Mouse (Mus musculus): Measurements from ENCODE around the gene Tbxas1. TPM values are rescaled to one million over a fixed set of nuclear protein-coding genes. Genes with fewer than 3 reads are reported as not detected.

Gene Tbxas1
- polyA plus RNA-seq, 1 experiment from 2014 or later, result 1.1 TPM

- H3K4me1 ChIP-seq, result peaks cover 7% of the 10 kb centered on the region
- ATAC-seq, result no peak
- 92% methylated on average over 14 of the region's 14 CpGs for WGBS
These were observed 44.0 kb downstream of the Tbxas1 start for GRCm38 (mm10) chr6:38919135-38919740.

GRCm38 (mm10) chr6:38920141-38920540 lies 44.9 kb downstream of the Tbxas1 start:
- Histone ChIP-seq H3K4me3 (no peak overlapping the region), H3K27ac (no peak overlapping the region), H3K27me3 (no peaks in the 10 kb centered on the region), H3K9me3 (replicated peaks) (no peaks in the 10 kb centered on the region), H3K36me3 (ENCODE audit: poor library complexity, severe bottlenecking) (no peaks in the 10 kb centered on the region), H3K9ac (no peak overlapping the region), H3K4me2 (no peak overlapping the region), H3K4me1 (peaks cover 7% of the 10 kb centered on the region)
- ATAC-seq, result no peak
- 70% methylated on average over 6 of the region's 6 CpGs for WGBS

More at GRCm38 (mm10) chr6:38919135-38919740, 44.0 kb downstream of the Tbxas1 start:
- Histone ChIP-seq H3K9ac (no peak overlapping the region), H3K4me2 (no peak overlapping the region), H3K27me3 (no peaks in the 10 kb centered on the region), H3K4me3 (no peak overlapping the region), H3K36me3 (ENCODE audit: poor library complexity, severe bottlenecking) (no peaks in the 10 kb centered on the region), H3K27ac (no peak overlapping the region), H3K9me3 (replicated peaks) (no peaks in the 10 kb centered on the region)

GRCm38 (mm10) chr6:38921095-38921809 lies 46.0 kb downstream of the Tbxas1 start:
- Histone ChIP-seq H3K9me3 (replicated peaks) (no peaks in the 10 kb centered on the region), H3K27me3 (no peaks in the 10 kb centered on the region), H3K36me3 (ENCODE audit: poor library complexity, severe bottlenecking) (no peaks in the 10 kb centered on the region), H3K27ac (no peak overlapping the region), H3K4me1 (peaks cover 7% of the 10 kb centered on the region), H3K4me3 (no peak overlapping the region), H3K9ac (no peak overlapping the region), H3K4me2 (no peak overlapping the region)
- 90% methylated on average over 17 of the region's 17 CpGs for WGBS
- no peak for ATAC-seq

GRCm38 (mm10) chr6:38921810-38922116 lies 46.6 kb downstream of the Tbxas1 start:
- WGBS, result 87% methylated on average over 8 of the region's 8 CpGs
- Histone ChIP-seq H3K27ac (no peak overlapping the region), H3K9me3 (replicated peaks) (no peaks in the 10 kb centered on the region), H3K9ac (no peak overlapping the region), H3K36me3 (ENCODE audit: poor library complexity, severe bottlenecking) (no peaks in the 10 kb centered on the region), H3K4me2 (no peak overlapping the region), H3K4me3 (no peak overlapping the region), H3K4me1 (peaks cover 7% of the 10 kb centered on the region), H3K27me3 (no peaks in the 10 kb centered on the region)
- no peak for ATAC-seq

- no peak overlapping the region for H3K4me2 ChIP-seq
- no peaks in the 10 kb centered on the region for H3K27me3 ChIP-seq
- no peak for ATAC-seq
- no peak overlapping the region for H3K27ac ChIP-seq
- H3K4me3 ChIP-seq, result no peak overlapping the region
- peaks cover 7% of the 10 kb centered on the region for H3K4me1 ChIP-seq
- H3K9ac ChIP-seq, result no peak overlapping the region
- H3K36me3 ChIP-seq (ENCODE audit: poor library complexity, severe bottlenecking), result no peaks in the 10 kb centered on the region
- 36% methylated on average over 2 of the region's 2 CpGs for WGBS
- H3K9me3 ChIP-seq (replicated peaks), result no peaks in the 10 kb centered on the region
These were observed 47.3 kb downstream of the Tbxas1 start for GRCm38 (mm10) chr6:38922517-38922916.

GRCm38 (mm10) chr6:38923450-38923849 lies 48.2 kb downstream of the Tbxas1 start:
- no peak overlapping the region for H3K27ac ChIP-seq
- ATAC-seq, result no peak
- WGBS, result 89% methylated on average over 4 of the region's 4 CpGs

GRCm38 (mm10) chr6:38923870-38924817 lies 48.9 kb downstream of the Tbxas1 start:
- Histone ChIP-seq H3K9me3 (replicated peaks) (no peaks in the 10 kb centered on the region), H3K4me3 (no peak overlapping the region), H3K27me3 (no peaks in the 10 kb centered on the region), H3K36me3 (ENCODE audit: poor library complexity, severe bottlenecking) (no peaks in the 10 kb centered on the region), H3K9ac (no peak overlapping the region), H3K4me2 (no peak overlapping the region), H3K27ac (no peak overlapping the region), H3K4me1 (peaks cover 7% of the 10 kb centered on the region)
- ATAC-seq, result no peak
- WGBS, result 95% methylated on average over 18 of the region's 18 CpGs

More at GRCm38 (mm10) chr6:38923450-38923849, 48.2 kb downstream of the Tbxas1 start:
- no peak overlapping the region for H3K4me2 ChIP-seq
- no peaks in the 10 kb centered on the region for H3K27me3 ChIP-seq
- H3K9ac ChIP-seq, result no peak overlapping the region
- no peak overlapping the region for H3K4me3 ChIP-seq
- peaks cover 7% of the 10 kb centered on the region for H3K4me1 ChIP-seq
- H3K36me3 ChIP-seq (ENCODE audit: poor library complexity, severe bottlenecking), result no peaks in the 10 kb centered on the region
- H3K9me3 ChIP-seq (replicated peaks), result no peaks in the 10 kb centered on the region

GRCm38 (mm10) chr6:38925719-38926118 lies 50.5 kb downstream of the Tbxas1 start:
- H3K27ac ChIP-seq, result no peak overlapping the region
- WGBS, result 52% methylated on average over 7 of the region's 7 CpGs
- H3K4me2 ChIP-seq, result peak overlapping the region; percentile 36
- peak overlapping the region; percentile 13 for H3K4me3 ChIP-seq
- no peak for ATAC-seq
- H3K9ac ChIP-seq, result no peak overlapping the region
- no peaks in the 10 kb centered on the region for H3K36me3 ChIP-seq (ENCODE audit: poor library complexity, severe bottlenecking)
- H3K4me1 ChIP-seq, result peaks cover 7% of the 10 kb centered on the region
- no peaks in the 10 kb centered on the region for H3K27me3 ChIP-seq
- no peaks in the 10 kb centered on the region for H3K9me3 ChIP-seq (replicated peaks)

GRCm38 (mm10) chr6:38926135-38926962 lies 51.1 kb downstream of the Tbxas1 start:
- ATAC-seq, result 0 out of 2 replicates have a peak, but pooled peaks have one; percentile 48
- peak overlapping the region; percentile 36 for H3K4me2 ChIP-seq
- no peak overlapping the region for H3K9ac ChIP-seq
- peak overlapping the region; percentile 13; the same call in 1 of the 2 replicates for H3K4me3 ChIP-seq
- H3K36me3 ChIP-seq (ENCODE audit: poor library complexity, severe bottlenecking), result no peaks in the 10 kb centered on the region
- no peak overlapping the region for H3K27ac ChIP-seq
- 0 out of 2 replicates have a peak, but pooled peaks cover under 1% of the 10 kb centered on the region for H3K9me3 ChIP-seq (replicated peaks)
- no peaks in the 10 kb centered on the region for H3K27me3 ChIP-seq
- 69% methylated on average over 28 of the region's 28 CpGs for WGBS
- peaks cover 7% of the 10 kb centered on the region for H3K4me1 ChIP-seq

- Histone ChIP-seq H3K27me3 (no peaks in the 10 kb centered on the region), H3K9ac (no peak overlapping the region), H3K36me3 (ENCODE audit: poor library complexity, severe bottlenecking) (no peaks in the 10 kb centered on the region), H3K4me3 (no peak overlapping the region), H3K27ac (no peak overlapping the region), H3K4me1 (peaks cover 7% of the 10 kb centered on the region), H3K4me2 (no peak overlapping the region), H3K9me3 (replicated peaks) (peaks cover 6% of the 10 kb centered on the region; the same call in 1 of the 2 replicates)
- WGBS, result 82% methylated on average over 13 of the region's 13 CpGs
- no peak for ATAC-seq
These were observed 51.8 kb downstream of the Tbxas1 start for GRCm38 (mm10) chr6:38926963-38927361.

GRCm38 (mm10) chr6:38928489-38928888 lies 53.3 kb downstream of the Tbxas1 start:
- Histone ChIP-seq H3K27ac (no peak overlapping the region), H3K4me3 (no peak overlapping the region), H3K36me3 (ENCODE audit: poor library complexity, severe bottlenecking) (no peaks in the 10 kb centered on the region), H3K4me1 (no peaks in the 10 kb centered on the region), H3K4me2 (no peak overlapping the region), H3K9me3 (replicated peaks) (peaks cover 7% of the 10 kb centered on the region; the same call in 1 of the 2 replicates), H3K9ac (no peak overlapping the region), H3K27me3 (no peaks in the 10 kb centered on the region)
- 82% methylated on average over 3 of the region's 3 CpGs for WGBS
- ATAC-seq, result no peak

Measured in forebrain, embryonic 13.5 days (tissue).